Comparison of ENCODE assay signal across 17 mouse cellular contexts in genomic region chr10:60925644-60926043, GRCm38 (mm10).
DNase-seq lines count a peak whose midpoint lies in the region; ATAC-seq lines count a peak whose summit lies in the region.
"Had no signal": no experiment of that assay in that cellular context is flagged by ENCODE, and none has a peak within 500 bp of the region (broad histone marks: within the 10 kb centered on the region; RNA-seq: fewer than 3 reads in every experiment).

No protein-coding gene starts in this region.

- H3K9me3 ChIP-seq in forebrain, embryonic 11.5 days (ENCODE audit: control insufficient read depth, low read length): no peaks in the 10 kb centered on the region
- H3K9me3 ChIP-seq in forebrain, embryonic 15.5 days: no peaks in the 10 kb centered on the region
- H3K9me3 ChIP-seq in heart, embryonic 15.5 days (replicated peaks): no peaks in the 10 kb centered on the region
- no peaks in the 10 kb centered on the region for H3K9me3 ChIP-seq in liver, embryonic 11.5 days (ENCODE audit: control insufficient read depth, low read length)
- H3K9me3 ChIP-seq: embryonic facial prominence, embryonic 13.5 days; limb, embryonic 13.5 days; lung, embryonic 15.5 days had no signal

- no peaks in the 10 kb centered on the region for H3K27me3 ChIP-seq in forebrain, embryonic 11.5 days (ENCODE audit: control insufficient read depth, insufficient read depth, low read length)
- no peaks in the 10 kb centered on the region for H3K27me3 ChIP-seq in forebrain, embryonic 15.5 days
- no peaks in the 10 kb centered on the region for H3K27me3 ChIP-seq in heart, embryonic 15.5 days
- no peaks in the 10 kb centered on the region for H3K27me3 ChIP-seq in liver, embryonic 11.5 days (replicated peaks; ENCODE audit: control insufficient read depth, insufficient read depth, low read length)
- H3K27me3 ChIP-seq: embryonic facial prominence, embryonic 13.5 days; limb, embryonic 13.5 days; lung, embryonic 15.5 days had no signal

- no peak overlapping the region for H3K27ac ChIP-seq in forebrain, embryonic 11.5 days (ENCODE audit: low read depth, low read length)
- H3K27ac ChIP-seq in forebrain, embryonic 15.5 days (replicated peaks): no peak overlapping the region
- peak overlapping the region; percentile 55 for H3K27ac ChIP-seq in heart, embryonic 15.5 days
- H3K27ac ChIP-seq in liver, embryonic 11.5 days (ENCODE audit: low read depth, low read length): peak overlapping the region; percentile 21; the same call in 1 of the 2 replicates
- H3K27ac ChIP-seq: embryonic facial prominence, embryonic 13.5 days; heart, adult 2 months; limb, embryonic 13.5 days; lung, embryonic 15.5 days had no signal

- 63% methylated on average over 2 of the region's 2 CpGs for WGBS in forebrain, embryonic 11.5 days
- WGBS in forebrain, embryonic 15.5 days: 76% methylated on average over 2 of the region's 2 CpGs
- WGBS in heart, embryonic 15.5 days: 51% methylated on average over 2 of the region's 2 CpGs
- WGBS in liver, embryonic 11.5 days: 65% methylated on average over 2 of the region's 2 CpGs

- peaks cover 22% of the 10 kb centered on the region for H3K4me1 ChIP-seq in forebrain, embryonic 11.5 days (replicated peaks; ENCODE audit: control insufficient read depth, insufficient read depth, low read length)
- 0 out of 2 replicates have a peak, but pooled peaks cover 4% of the 10 kb centered on the region for H3K4me1 ChIP-seq in forebrain, embryonic 15.5 days
- H3K4me1 ChIP-seq in heart, embryonic 15.5 days (replicated peaks): peaks cover 52% of the 10 kb centered on the region
- 0 out of 2 replicates have a peak, but pooled peaks cover 4% of the 10 kb centered on the region for H3K4me1 ChIP-seq in liver, embryonic 11.5 days (replicated peaks; ENCODE audit: control insufficient read depth, insufficient read depth, low read length)
- H3K4me1 ChIP-seq: embryonic facial prominence, embryonic 13.5 days; limb, embryonic 13.5 days; lung, embryonic 15.5 days had no signal

- H3K4me3 ChIP-seq in forebrain, embryonic 11.5 days (ENCODE audit: low read depth, low read length): no peak overlapping the region
- H3K4me3 ChIP-seq in forebrain, embryonic 15.5 days: no peak overlapping the region
- H3K4me3 ChIP-seq in heart, embryonic 15.5 days: no peak overlapping the region
- no peak overlapping the region for H3K4me3 ChIP-seq in liver, embryonic 11.5 days (ENCODE audit: low read depth, low read length)
- H3K4me3 ChIP-seq: embryonic facial prominence, embryonic 13.5 days; heart, adult 2 months; limb, embryonic 13.5 days; lung, embryonic 15.5 days had no signal

- no peaks in the 10 kb centered on the region for H3K36me3 ChIP-seq in forebrain, embryonic 11.5 days (ENCODE audit: control insufficient read depth, insufficient read depth, low read length)
- no peaks in the 10 kb centered on the region for H3K36me3 ChIP-seq in forebrain, embryonic 15.5 days
- no peaks in the 10 kb centered on the region for H3K36me3 ChIP-seq in heart, embryonic 15.5 days
- H3K36me3 ChIP-seq in liver, embryonic 11.5 days (ENCODE audit: control insufficient read depth, insufficient read depth, low read length): no peaks in the 10 kb centered on the region
- H3K36me3 ChIP-seq: embryonic facial prominence, embryonic 13.5 days; limb, embryonic 13.5 days; lung, embryonic 15.5 days had no signal

- ATAC-seq in forebrain, embryonic 11.5 days (replicated peaks; ENCODE audit: low FRiP score): no peak
- ATAC-seq in forebrain, embryonic 15.5 days (replicated peaks): no peak
- no peak for ATAC-seq in heart, embryonic 15.5 days (replicated peaks; ENCODE audit: insufficient number of reproducible peaks, insufficient read depth, low FRiP score, low read depth)
- 0 out of 2 replicates have a peak, but pooled peaks have one; percentile 36 for ATAC-seq in liver, embryonic 11.5 days (replicated peaks; ENCODE audit: low FRiP score)

- no peak overlapping the region for H3K4me2 ChIP-seq in forebrain, embryonic 11.5 days (ENCODE audit: low read depth, low read length, severe bottlenecking)
- no peak overlapping the region for H3K4me2 ChIP-seq in forebrain, embryonic 15.5 days (replicated peaks)
- H3K4me2 ChIP-seq in heart, embryonic 15.5 days: no peak overlapping the region
- no peak overlapping the region for H3K4me2 ChIP-seq in liver, embryonic 11.5 days
- H3K4me2 ChIP-seq: embryonic facial prominence, embryonic 13.5 days; limb, embryonic 13.5 days; lung, embryonic 15.5 days had no signal

- H3K9ac ChIP-seq in forebrain, embryonic 11.5 days (ENCODE audit: low read length): no peak overlapping the region
- H3K9ac ChIP-seq in forebrain, embryonic 15.5 days (replicated peaks): no peak overlapping the region
- H3K9ac ChIP-seq in heart, embryonic 15.5 days: no peak overlapping the region
- no peak overlapping the region for H3K9ac ChIP-seq in liver, embryonic 11.5 days (ENCODE audit: low read depth, low read length)
- H3K9ac ChIP-seq: embryonic facial prominence, embryonic 13.5 days; limb, embryonic 13.5 days; lung, embryonic 15.5 days had no signal

- intact Hi-C loops in heart, postnatal 10 days (cut with DNase I): no loop called here

- peak; percentile 47 for DNase-seq in forebrain, embryonic 11.5 days (ENCODE audit: low spot score)
- no peak for DNase-seq in heart, postnatal 10 days
- DNase-seq in liver, embryonic 11.5 days (ENCODE audit: low spot score): no peak
- peak; percentile 57 for DNase-seq in retina, embryonic 14.5 days (ENCODE audit: low spot score)
- DNase-seq in right cerebral cortex, adult 18-20 months: no peak
- no peak for DNase-seq in frontal cortex, postnatal 10 days (ENCODE audit: low spot score in 2 of 2)
- DNase-seq: cerebellum, adult 8-10 months; gastrocnemius, postnatal 14 days; heart, adult 2 months; kidney, adult 9 months; right cerebral cortex, postnatal 4 days; thymus, adult 2 months had no signal

Comparison
In these comparisons a context has a peak if more than half of its experiments do, and no peak if none do; other contexts are left out.
1. DNase-seq: peak in forebrain, embryonic 11.5 days (single experiment) and retina, embryonic 14.5 days (single experiment); none in heart, postnatal 10 days (0 of 2), liver, embryonic 11.5 days (single experiment), right cerebral cortex, adult 18-20 months (single experiment) and frontal cortex, postnatal 10 days (0 of 2).
2. H3K27ac ChIP-seq: peak in heart, embryonic 15.5 days (single experiment) and liver, embryonic 11.5 days (single experiment); none in forebrain, embryonic 11.5 days (single experiment) and forebrain, embryonic 15.5 days (single experiment).